Mouse (Mus musculus): ENCODE measurements at regions not wholly inside any gene's neighbourhood (a gene's known extent, or its start where the extent isn't known, plus 50 kb on each side); places are given as distances from the start of the nearest gene placed in this dataset.

GRCm38 (mm10) chr15:26953818-26954385 lies 58.5 kb upstream of the Fbxl7 start:
- H3K9ac ChIP-seq = no peak overlapping the region
- H3K27me3 ChIP-seq = no peaks in the 10 kb centered on the region
- no peak overlapping the region for H3K27ac ChIP-seq
- H3K4me1 ChIP-seq = peaks cover 7% of the 10 kb centered on the region
- whole genome bisulfite sequencing = 24% methylated on average over 10 of the region's 10 CpGs
- ATAC-seq (ENCODE audit: low FRiP score) = no peak
- no peaks in the 10 kb centered on the region for H3K36me3 ChIP-seq
- H3K4me2 ChIP-seq (replicated peaks) = 0 out of 2 replicates have a peak overlapping the region, but pooled peaks have one; percentile 7
- H3K4me3 ChIP-seq = no peak overlapping the region
- H3K9me3 ChIP-seq (replicated peaks) = no peaks in the 10 kb centered on the region

GRCm38 (mm10) chr15:26958980-26959379 lies 63.6 kb upstream of the Fbxl7 start:
- no peak overlapping the region for H3K4me2 ChIP-seq (replicated peaks)
- H3K4me1 ChIP-seq = peaks cover 3% of the 10 kb centered on the region
- 83% methylated on average over 2 of the region's 2 CpGs for WGBS
- H3K9me3 ChIP-seq (replicated peaks) = no peaks in the 10 kb centered on the region
- H3K27ac ChIP-seq = no peak overlapping the region
- no peak for ATAC-seq (ENCODE audit: low FRiP score)
- no peaks in the 10 kb centered on the region for H3K36me3 ChIP-seq
- H3K9ac ChIP-seq = no peak overlapping the region
- no peak overlapping the region for H3K4me3 ChIP-seq
- H3K27me3 ChIP-seq = no peaks in the 10 kb centered on the region

GRCm38 (mm10) chr15:26968392-26969025 lies 73.1 kb upstream of the Fbxl7 start:
- Histone ChIP-seq H3K9ac (no peak overlapping the region), H3K4me3 (no peak overlapping the region), H3K4me1 (peaks cover 6% of the 10 kb centered on the region), H3K4me2 (replicated peaks) (no peak overlapping the region), H3K9me3 (replicated peaks) (no peaks in the 10 kb centered on the region), H3K36me3 (no peaks in the 10 kb centered on the region), H3K27me3 (no peaks in the 10 kb centered on the region), H3K27ac (peak overlapping the region; percentile 7; the same call in 1 of the 2 replicates)
- peak; percentile 76 for ATAC-seq (ENCODE audit: low FRiP score)
- 52% methylated on average over 5 of the region's 5 CpGs for WGBS

GRCm38 (mm10) chr15:26970770-26971169 lies 75.4 kb upstream of the Fbxl7 start:
- Histone ChIP-seq H3K27me3 (no peaks in the 10 kb centered on the region), H3K4me3 (no peak overlapping the region), H3K9ac (no peak overlapping the region), H3K9me3 (replicated peaks) (no peaks in the 10 kb centered on the region), H3K36me3 (no peaks in the 10 kb centered on the region), H3K27ac (no peak overlapping the region), H3K4me1 (peaks cover 6% of the 10 kb centered on the region), H3K4me2 (replicated peaks) (no peak overlapping the region)
- ATAC-seq (ENCODE audit: low FRiP score) = no peak
- WGBS = 80% methylated on average over 1 of the region's 1 CpGs

- H3K27me3 ChIP-seq = no peaks in the 10 kb centered on the region
- no peaks in the 10 kb centered on the region for H3K9me3 ChIP-seq (replicated peaks)
- WGBS = 59% methylated on average over 1 of the region's 1 CpGs
- H3K36me3 ChIP-seq = no peaks in the 10 kb centered on the region
- no peak overlapping the region for H3K4me3 ChIP-seq
- ATAC-seq (ENCODE audit: low FRiP score) = peak; percentile 58; the same call in 1 of the 2 replicates
- no peak overlapping the region for H3K9ac ChIP-seq
- H3K4me2 ChIP-seq (replicated peaks) = no peak overlapping the region
- H3K27ac ChIP-seq = no peak overlapping the region
- no peaks in the 10 kb centered on the region for H3K4me1 ChIP-seq
Observed at GRCm38 (mm10) chr15:26993054-26993453, 97.7 kb upstream of the Fbxl7 start.

- Histone ChIP-seq H3K4me2 (replicated peaks) (no peak overlapping the region), H3K9me3 (replicated peaks) (no peaks in the 10 kb centered on the region), H3K4me1 (peaks cover 3% of the 10 kb centered on the region), H3K36me3 (no peaks in the 10 kb centered on the region), H3K27ac (no peak overlapping the region), H3K4me3 (no peak overlapping the region), H3K9ac (no peak overlapping the region), H3K27me3 (no peaks in the 10 kb centered on the region)
- 81% methylated on average over 4 of the region's 4 CpGs for WGBS
- ATAC-seq (ENCODE audit: low FRiP score) = no peak
Observed at GRCm38 (mm10) chr15:27009069-27009468, 113.7 kb upstream of the Fbxl7 start.

- no peak overlapping the region for H3K9ac ChIP-seq
- 11% methylated on average over 4 of the region's 4 CpGs for WGBS
- no peaks in the 10 kb centered on the region for H3K27me3 ChIP-seq
- no peaks in the 10 kb centered on the region for H3K9me3 ChIP-seq (replicated peaks)
- ATAC-seq (ENCODE audit: low FRiP score) = peak; percentile 92
- no peaks in the 10 kb centered on the region for H3K36me3 ChIP-seq
- H3K27ac ChIP-seq = peak overlapping the region; percentile 40; the same call in 1 of the 2 replicates
- peaks cover 10% of the 10 kb centered on the region for H3K4me1 ChIP-seq
- no peak overlapping the region for H3K4me3 ChIP-seq
- no peak overlapping the region for H3K4me2 ChIP-seq (replicated peaks)
Observed at GRCm38 (mm10) chr15:27013906-27014658, 118.7 kb upstream of the Fbxl7 start.

- WGBS = 14% methylated on average over 1 of the region's 1 CpGs
- H3K27me3 ChIP-seq = no peaks in the 10 kb centered on the region
- no peak overlapping the region for H3K4me3 ChIP-seq
- peaks cover 10% of the 10 kb centered on the region for H3K4me1 ChIP-seq
- no peak overlapping the region for H3K4me2 ChIP-seq (replicated peaks)
- H3K27ac ChIP-seq = 0 out of 2 replicates have a peak overlapping the region, but pooled peaks have one; percentile 40
- peak; percentile 58; the same call in 1 of the 2 replicates for ATAC-seq (ENCODE audit: low FRiP score)
- no peaks in the 10 kb centered on the region for H3K36me3 ChIP-seq
- no peaks in the 10 kb centered on the region for H3K9me3 ChIP-seq (replicated peaks)
- H3K9ac ChIP-seq = no peak overlapping the region
Observed at GRCm38 (mm10) chr15:27014659-27014974, 119.2 kb upstream of the Fbxl7 start.

GRCm38 (mm10) chr15:27020471-27020870 lies 125.1 kb upstream of the Fbxl7 start:
- H3K4me1 ChIP-seq = no peaks in the 10 kb centered on the region
- H3K36me3 ChIP-seq = no peaks in the 10 kb centered on the region
- H3K4me3 ChIP-seq = no peak overlapping the region
- H3K9me3 ChIP-seq (replicated peaks) = no peaks in the 10 kb centered on the region
- no peak for ATAC-seq (ENCODE audit: low FRiP score)
- H3K27ac ChIP-seq = no peak overlapping the region
- H3K27me3 ChIP-seq = no peaks in the 10 kb centered on the region
- WGBS = 65% methylated on average over 5 of the region's 5 CpGs
- no peak overlapping the region for H3K4me2 ChIP-seq (replicated peaks)
- H3K9ac ChIP-seq = no peak overlapping the region

GRCm38 (mm10) chr15:27033261-27033660 lies 137.9 kb upstream of the Fbxl7 start:
- no peak overlapping the region for H3K9ac ChIP-seq
- 83% methylated on average over 2 of the region's 2 CpGs for WGBS
- H3K4me3 ChIP-seq = no peak overlapping the region
- H3K4me2 ChIP-seq (replicated peaks) = no peak overlapping the region
- H3K4me1 ChIP-seq = no peaks in the 10 kb centered on the region
- H3K9me3 ChIP-seq (replicated peaks) = no peaks in the 10 kb centered on the region
- H3K27me3 ChIP-seq = no peaks in the 10 kb centered on the region
- H3K36me3 ChIP-seq = no peaks in the 10 kb centered on the region
- H3K27ac ChIP-seq = no peak overlapping the region
- no peak for ATAC-seq (ENCODE audit: low FRiP score)

- no peaks in the 10 kb centered on the region for H3K36me3 ChIP-seq
- no peak for ATAC-seq (ENCODE audit: low FRiP score)
- H3K27me3 ChIP-seq = no peaks in the 10 kb centered on the region
- no peak overlapping the region for H3K27ac ChIP-seq
- H3K4me2 ChIP-seq (replicated peaks) = no peak overlapping the region
- H3K4me3 ChIP-seq = no peak overlapping the region
- H3K4me1 ChIP-seq = no peaks in the 10 kb centered on the region
- H3K9me3 ChIP-seq (replicated peaks) = no peaks in the 10 kb centered on the region
- no peak overlapping the region for H3K9ac ChIP-seq
- WGBS = 79% methylated on average over 4 of the region's 4 CpGs
Observed at GRCm38 (mm10) chr15:27043788-27044187, 148.4 kb upstream of the Fbxl7 start.

- no peaks in the 10 kb centered on the region for H3K9me3 ChIP-seq (replicated peaks)
- WGBS = 86% methylated on average over 2 of the region's 2 CpGs
- H3K27ac ChIP-seq = no peak overlapping the region
- no peaks in the 10 kb centered on the region for H3K4me1 ChIP-seq
- no peaks in the 10 kb centered on the region for H3K36me3 ChIP-seq
- H3K4me3 ChIP-seq = no peak overlapping the region
- H3K4me2 ChIP-seq (replicated peaks) = no peak overlapping the region
- no peak for ATAC-seq (ENCODE audit: low FRiP score)
- no peaks in the 10 kb centered on the region for H3K27me3 ChIP-seq
- H3K9ac ChIP-seq = no peak overlapping the region
Observed at GRCm38 (mm10) chr15:27050673-27051072, 155.3 kb upstream of the Fbxl7 start.

- H3K9ac ChIP-seq = no peak overlapping the region
- no peak overlapping the region for H3K4me3 ChIP-seq
- no peaks in the 10 kb centered on the region for H3K27me3 ChIP-seq
- H3K27ac ChIP-seq = no peak overlapping the region
- no peak for ATAC-seq (ENCODE audit: low FRiP score)
- no peaks in the 10 kb centered on the region for H3K9me3 ChIP-seq (replicated peaks)
- no peaks in the 10 kb centered on the region for H3K36me3 ChIP-seq
- no peak overlapping the region for H3K4me2 ChIP-seq (replicated peaks)
- H3K4me1 ChIP-seq = no peaks in the 10 kb centered on the region
Observed at GRCm38 (mm10) chr15:27063456-27063855, 168.1 kb upstream of the Fbxl7 start.
